ENCODE assay signal across 8 mouse cellular contexts in the genomic region with DNA sequence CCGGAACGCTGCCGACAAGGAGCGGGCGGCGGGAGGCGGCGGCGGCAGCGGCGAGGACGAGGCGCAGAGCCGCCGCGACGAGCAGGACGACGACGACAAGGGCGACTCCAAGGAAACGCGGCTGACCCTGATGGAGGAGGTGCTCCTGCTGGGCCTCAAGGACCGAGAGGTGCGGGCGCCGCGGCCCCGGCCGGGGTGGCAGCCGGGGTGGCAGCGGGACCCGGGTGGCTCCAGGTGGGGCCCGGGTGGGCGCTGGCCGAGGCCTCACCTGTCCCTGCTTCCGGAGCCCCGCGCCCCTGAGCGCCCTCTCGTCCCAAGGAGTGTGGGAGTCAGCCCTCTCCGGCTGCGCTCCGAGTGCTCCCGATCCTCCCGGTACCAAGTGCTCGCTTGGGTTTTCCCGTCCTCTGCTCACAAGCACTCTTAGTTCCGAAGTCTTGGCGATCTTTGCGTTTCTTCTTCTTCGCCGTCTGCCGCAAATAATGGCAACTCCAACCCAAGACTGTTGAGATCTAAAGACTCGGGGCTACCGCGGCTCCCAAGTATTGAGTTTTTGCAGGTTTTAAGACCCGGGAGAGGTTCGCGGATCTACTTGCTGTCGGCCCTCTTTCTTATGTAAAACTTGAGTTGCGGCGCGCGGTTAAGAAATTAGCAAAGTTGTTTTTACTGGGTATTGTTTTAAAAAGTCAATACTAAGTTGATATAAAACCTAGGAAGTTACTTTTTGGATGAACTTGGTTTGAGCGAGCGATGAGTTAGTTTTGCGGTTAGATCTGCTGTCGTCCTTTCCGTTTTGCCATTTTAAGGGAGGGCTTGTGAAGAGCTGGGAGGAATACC. TPM values are rescaled to one million over a fixed set of nuclear protein-coding genes. Genes with fewer than 3 reads are reported as not detected.
A peak's percentile ranks its signal among the peaks of the same experiment; 100 is the strongest.
DNase-seq lines count a peak whose midpoint lies in the region; TF ChIP-seq lines count a peak whose summit lies in the region.

A gene (minus strand): TSS at position 112 of the 834 bp plus-strand sequence.

- DNase-seq in adrenal gland, adult 8-10 months = peak; percentile 27
- DNase-seq in heart, postnatal 10 days = peak; percentile 60 to 66
- no peak for DNase-seq in layer of hippocampus, adult 2 months (ENCODE audit: low spot score in 2 of 2)
- peak; percentile 45 for DNase-seq in lung, postnatal 14 days
- peak; percentile 43 for DNase-seq in retina, postnatal 1 day
- DNase-seq in urinary bladder, postnatal 14 days (ENCODE audit: low spot score) = peak; percentile 34

- H3K27ac ChIP-seq in ES-Bruce4 (ENCODE audit: insufficient read depth, low read length) = no peak within 1 kb of the TSS
- peak within 1 kb of the TSS; percentile 100 for H3K27ac ChIP-seq in layer of hippocampus, adult 2 months

- TF ChIP-seq CTCF in ES-Bruce4 (IDR thresholded peaks at IDR 0.05; ENCODE audit: low read depth, low read length) = no peak
- TF ChIP-seq CTCF in layer of hippocampus, adult 2 months (conservative IDR thresholded peaks at IDR 0.05) = no peak

- H3K9ac ChIP-seq in ES-Bruce4 (ENCODE audit: low read depth, poor library complexity, severe bottlenecking) = peak within 1 kb of the TSS; percentile 92

- intact Hi-C loops in heart, postnatal 10 days (cut with DNase I) = loop anchor here (2.0 kb wide), 1 partner anchor 117 kb away; a partner anchor contains a TSS

- no peaks in the 10 kb centered on the region for H3K9me3 ChIP-seq in ES-Bruce4 (replicated peaks; ENCODE audit: control insufficient read depth, insufficient read depth, low read length, poor library complexity, severe bottlenecking)
- H3K9me3 ChIP-seq in erythroblast, embryonic 14.5 days (ENCODE audit: control insufficient read depth, low read length) = no peaks in the 10 kb centered on the region

- no peak for TF ChIP-seq EP300 in ES-Bruce4 (IDR thresholded peaks at IDR 0.05; ENCODE audit: insufficient read depth, low read depth, low read length)

- peak within 1 kb of the TSS; percentile 88 for H3K4me3 ChIP-seq in ES-Bruce4 (ENCODE audit: low read depth, low read length)
- H3K4me3 ChIP-seq in erythroblast, embryonic 14.5 days (replicated peaks) = peak within 1 kb of the TSS; percentile 99
- H3K4me3 ChIP-seq in layer of hippocampus, adult 2 months = peak within 1 kb of the TSS; percentile 99

- H3K27me3 ChIP-seq in ES-Bruce4 (ENCODE audit: control insufficient read depth, insufficient read depth, low read length, poor library complexity, severe bottlenecking) = no peaks in the 10 kb centered on the region
- peaks cover 11% of the 10 kb centered on the region for H3K27me3 ChIP-seq in erythroblast, embryonic 14.5 days (ENCODE audit: control insufficient read depth)

- H3K4me1 ChIP-seq in ES-Bruce4 (ENCODE audit: control insufficient read depth, insufficient read depth, low read length) = peaks cover 2% of the 10 kb centered on the region
- H3K4me1 ChIP-seq in erythroblast, embryonic 14.5 days (ENCODE audit: control insufficient read depth) = peaks cover 47% of the 10 kb centered on the region

- H3K36me3 ChIP-seq in ES-Bruce4 (ENCODE audit: control insufficient read depth, insufficient read depth, low read length, poor library complexity, severe bottlenecking) = peaks cover 6% of the 10 kb centered on the region
- peaks cover 26% of the 10 kb centered on the region for H3K36me3 ChIP-seq in erythroblast, embryonic 14.5 days (ENCODE audit: control insufficient read depth)

- TF ChIP-seq POLR2A in ES-Bruce4 (IDR thresholded peaks at IDR 0.05; ENCODE audit: insufficient read depth, low read length) = no peak

RNA-seq across cellular contexts. Expression of the gene that starts here (rescaled TPM):
- polyA plus RNA-seq in ES-Bruce4 (2011; ENCODE audit: insufficient read depth, insufficient read length, low read depth, missing spikeins) = not detected in 2 replicates
- 1 to 10 TPM in 1 of 4 experiments, under 1 TPM in 2, not detected in 1; 0.61 to 1.2 (median 0.75) TPM for total RNA-seq in adrenal gland, adult 8-10 months (2022)
- polyA plus RNA-seq in erythroblast, embryonic 14.5 days (2012) = not detected in 2 replicates
- total RNA-seq in heart, postnatal 10 days (2021) = under 1 TPM in 1 of 2 experiments, not detected in 1; 0.65 TPM
- total RNA-seq in layer of hippocampus, adult 2 months (2021) = 1 to 10 TPM in 1 of 2 experiments, under 1 TPM in 1; 0.95 to 1.2 TPM

Comparison
In these comparisons a context has a peak if more than half of its experiments do, and no peak if none do; other contexts are left out.
1. Peak in DNase-seq in heart, postnatal 10 days; RNA of the gene not detected or under 1 TPM.
2. DNase-seq: peak in adrenal gland, adult 8-10 months (single experiment), lung, postnatal 14 days (single experiment), retina, postnatal 1 day (single experiment) and urinary bladder, postnatal 14 days (single experiment); none in layer of hippocampus, adult 2 months (0 of 2).
3. Peak in every context shown above with its lines, with median percentiles within 50 percentile points of each other: H3K4me3 ChIP-seq.